Mouse (Mus musculus) cerebellum, adult 9-11 months (tissue): Measurements from ENCODE around the gene Gpr162.

ENCODE experiments used
- DNase-seq: peaks from one replicate; pipeline ENCODE4 v3.0.0; 2022

The Gpr162 gene

GRCm38 (mm10) chr6:124836411-124836810 is 27.4 kb downstream of the Gpr162 start:
- DNase-seq = no peak

- no peak for DNase-seq
These were observed 28.3 kb downstream of the Gpr162 start for GRCm38 (mm10) chr6:124835531-124835930.

- no peak for DNase-seq
These were observed 29.2 kb downstream of the Gpr162 start for GRCm38 (mm10) chr6:124834512-124835081.

- DNase-seq = no peak
These were observed 32.1 kb downstream of the Gpr162 start for GRCm38 (mm10) chr6:124831649-124832048.

DNA sequence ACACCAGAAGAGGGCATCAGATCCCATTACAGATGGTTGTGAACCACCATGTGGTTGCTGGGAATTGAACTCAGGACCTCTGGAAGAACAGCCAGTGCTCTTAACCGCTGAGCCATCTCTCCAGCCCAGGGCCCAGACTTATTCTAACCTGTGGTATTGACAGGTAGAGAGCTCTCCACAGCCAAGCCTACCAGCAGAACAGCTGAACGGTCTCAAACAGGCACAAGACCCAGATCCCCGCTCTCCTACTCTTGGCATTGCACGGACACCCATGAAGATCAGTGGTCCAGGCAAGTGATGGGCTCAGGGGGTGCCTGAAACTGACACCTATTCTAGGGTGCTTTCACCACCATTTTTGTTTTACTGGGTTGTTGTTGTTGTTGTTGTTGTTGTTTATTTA is 32.6 kb downstream of the Gpr162 start:
- peak; percentile 59 for DNase-seq

- peak; percentile 96 for DNase-seq
These were observed 33.7 kb downstream of the Gpr162 start for GRCm38 (mm10) chr6:124829799-124830700.

GRCm38 (mm10) chr6:124828868-124829798 is 34.6 kb downstream of the Gpr162 start, which contains the start of the genes Usp5 and Cdca3:
Usp5 (minus strand) TSS chr6:124829484.
Cdca3 (plus strand) TSS chr6:124829547.
- peak; percentile 100 for DNase-seq

GRCm38 (mm10) chr6:124828101-124828592 is 35.6 kb downstream of the Gpr162 start:
- DNase-seq = peak; percentile 78

DNA sequence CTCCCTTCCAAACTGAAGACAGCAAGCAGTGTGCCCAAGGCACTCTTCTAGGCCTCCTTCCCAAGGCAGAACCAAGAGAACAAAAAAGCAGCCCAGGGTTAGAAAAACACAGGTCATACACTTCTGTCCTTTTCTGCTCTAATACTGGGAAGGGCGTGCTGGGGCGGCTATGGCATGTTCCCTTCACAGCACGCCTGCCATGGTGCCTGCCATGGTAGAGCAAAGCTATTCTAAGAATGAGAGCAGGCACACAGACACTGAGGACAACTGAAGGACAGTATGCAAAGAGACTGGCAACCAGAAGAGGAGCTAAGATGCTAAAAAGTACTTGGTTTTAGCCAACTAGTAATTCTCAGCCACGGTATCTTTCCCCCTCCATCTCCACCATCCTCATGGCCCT is 41.7 kb downstream of the Gpr162 start:
- DNase-seq = no peak

DNA sequence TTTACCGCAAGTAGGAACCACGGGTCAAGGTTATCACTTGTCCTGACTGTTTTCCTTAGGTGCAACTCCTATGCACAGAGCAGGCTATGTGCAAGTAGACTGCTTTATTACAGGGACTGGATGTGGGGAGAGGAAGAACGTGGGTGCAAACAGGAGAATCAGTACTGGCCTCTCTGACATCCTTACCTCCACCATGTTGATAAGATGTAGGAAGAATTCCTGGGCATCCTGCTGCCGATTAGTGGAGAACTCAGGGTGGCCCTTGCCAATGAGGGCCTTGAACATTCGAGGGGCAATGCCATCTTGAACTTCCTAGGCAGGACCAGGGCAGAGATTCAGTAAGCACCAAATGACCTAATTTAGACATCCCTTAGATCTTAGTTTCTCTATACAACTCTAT is 42.9 kb downstream of the Gpr162 start:
- no peak for DNase-seq

- DNase-seq = no peak
These were observed 45.8 kb downstream of the Gpr162 start for GRCm38 (mm10) chr6:124817971-124818370.

- DNase-seq = peak; percentile 30
These were observed 46.2 kb downstream of the Gpr162 start for GRCm38 (mm10) chr6:124817563-124817962.

GRCm38 (mm10) chr6:124817125-124817524 is 46.7 kb downstream of the Gpr162 start:
- DNase-seq = peak; percentile 18

GRCm38 (mm10) chr6:124816611-124817010 is 47.2 kb downstream of the Gpr162 start:
- no peak for DNase-seq

GRCm38 (mm10) chr6:124814858-124815774 is 48.7 kb downstream of the Gpr162 start:
- DNase-seq = peak; percentile 63

GRCm38 (mm10) chr6:124814448-124814847 is 49.3 kb downstream of the Gpr162 start:
- DNase-seq = no peak

- DNase-seq = peak; percentile 94
These were observed 49.9 kb downstream of the Gpr162 start, which contains the start of gene Tpi1 for GRCm38 (mm10) chr6:124813933-124814332. Tpi1 (minus strand) TSS chr6:124814296.

GRCm38 (mm10) chr6:124813496-124813895 is 50.3 kb downstream of the Gpr162 start:
- DNase-seq = peak; percentile 87

DNA sequence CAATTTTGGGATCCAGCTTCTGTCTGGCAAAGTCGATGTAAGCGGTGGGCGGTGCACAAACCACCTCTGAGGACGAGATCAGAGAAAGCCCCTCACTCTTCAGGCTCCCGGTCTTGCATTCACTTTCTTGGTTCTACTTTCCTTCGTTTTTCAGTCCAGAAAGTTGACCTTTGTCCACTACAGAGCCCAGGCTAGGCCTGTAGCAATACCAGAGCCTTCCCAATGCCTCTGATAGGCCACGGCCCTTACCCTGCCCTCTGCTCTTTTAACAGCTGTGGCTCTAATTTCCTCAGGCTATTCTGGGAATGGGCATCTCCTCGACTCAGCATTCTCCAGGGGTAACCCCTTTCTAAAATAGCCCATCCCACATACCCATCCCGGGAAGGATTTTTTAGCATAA is 50.9 kb downstream of the Gpr162 start:
- no peak for DNase-seq

GRCm38 (mm10) chr6:124811701-124812560 is 51.9 kb downstream of the Gpr162 start:
- peak; percentile 60 for DNase-seq

DNA sequence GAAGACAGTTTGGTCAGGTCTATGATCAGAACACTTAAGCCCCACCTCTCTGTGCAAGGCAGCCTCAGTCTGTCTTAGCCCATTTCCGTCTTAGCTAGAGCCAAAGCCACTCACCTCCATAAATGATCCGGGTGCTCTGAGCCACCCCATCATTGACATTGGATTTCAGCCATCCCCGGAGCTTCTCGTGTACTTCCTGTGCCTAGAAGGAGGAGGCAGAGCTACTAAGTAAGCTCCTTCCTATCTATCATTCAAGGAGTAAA is 52.4 kb downstream of the Gpr162 start:
- no peak for DNase-seq
